Mouse (Mus musculus) heart, embryonic 13.5 days (tissue): ENCODE measurements around the gene Tmx1. TPM values are rescaled to one million over a fixed set of nuclear protein-coding genes. Genes with fewer than 3 reads are reported as not detected.

Experiments
- ATAC-seq: fragments of 200-750 bp; cut with Nextera tagmentation; 2 replicates; pipeline ENCODE4 v1.8.0; 2017; ENCODE audit warnings: moderate TSS enrichment; ENCODE audit not compliant: insufficient number of reproducible peaks, low FRiP score, low TSS enrichment; ENCODE audit errors: extremely low read depth
- H3K27ac ChIP-seq: fragments of 300-500 bp; sonication (generic); replicated peaks from 2 replicates; pipeline ENCODE4 v1.5.1; 2015; ENCODE audit warnings: moderate library complexity, mild to moderate bottlenecking, inconsistent platforms
- H3K27me3 ChIP-seq: fragments of 300-500 bp; sonication (generic); replicated peaks from 2 replicates; pipeline ENCODE4 v1.6.1; 2015; ENCODE audit warnings: mild to moderate bottlenecking, inconsistent platforms
- H3K36me3 ChIP-seq: fragments of 300-500 bp; sonication (generic); 2 replicates; pipeline ENCODE4 v1.6.1; 2015; ENCODE audit warnings: mild to moderate bottlenecking, inconsistent platforms
- H3K4me1 ChIP-seq: fragments of 300-500 bp; sonication (generic); 2 replicates; pipeline ENCODE4 v1.6.1; 2015; ENCODE audit warnings: inconsistent platforms
- H3K4me2 ChIP-seq: fragments of 300-500 bp; sonication (generic); 2 replicates; pipeline ENCODE4 v1.6.1; 2015; ENCODE audit warnings: inconsistent platforms, mild to moderate bottlenecking, moderate library complexity
- H3K4me3 ChIP-seq: fragments of 300-500 bp; sonication (generic); 2 replicates; pipeline ENCODE4 v1.5.1; 2015; ENCODE audit warnings: moderate library complexity, mild to moderate bottlenecking, inconsistent platforms
- H3K9ac ChIP-seq: fragments of 300-500 bp; sonication (generic); 2 replicates; pipeline ENCODE4 v1.6.1; 2015; ENCODE audit warnings: inconsistent platforms, mild to moderate bottlenecking, moderate library complexity
- H3K9me3 ChIP-seq: fragments of 300-500 bp; sonication (generic); 2 replicates; pipeline ENCODE4 v1.6.1; 2016; ENCODE audit warnings: inconsistent platforms
- WGBS: fragments of 180-500 bp; shearing (Covaris S2); methylation state at CpG from one replicate; pipeline ENCODE4 v1.1.7; 2015; ENCODE audit warnings: mixed read lengths; 5-methylcytosine and 5-hydroxymethylcytosine counted together
- polyA plus RNA-seq: library from polyadenylated mRNA; unstranded; fragments of >200 nt; fragmentation: Nextera tagmentation; extraction: Ambion mirVana; gene quantifications from 2 replicates; pipeline ENCODE4 v1.2.1, GENCODE M21; 2015

Gene Tmx1
- 73.8 and 82.8 TPM in 2 replicates for polyA plus RNA-seq

DNA sequence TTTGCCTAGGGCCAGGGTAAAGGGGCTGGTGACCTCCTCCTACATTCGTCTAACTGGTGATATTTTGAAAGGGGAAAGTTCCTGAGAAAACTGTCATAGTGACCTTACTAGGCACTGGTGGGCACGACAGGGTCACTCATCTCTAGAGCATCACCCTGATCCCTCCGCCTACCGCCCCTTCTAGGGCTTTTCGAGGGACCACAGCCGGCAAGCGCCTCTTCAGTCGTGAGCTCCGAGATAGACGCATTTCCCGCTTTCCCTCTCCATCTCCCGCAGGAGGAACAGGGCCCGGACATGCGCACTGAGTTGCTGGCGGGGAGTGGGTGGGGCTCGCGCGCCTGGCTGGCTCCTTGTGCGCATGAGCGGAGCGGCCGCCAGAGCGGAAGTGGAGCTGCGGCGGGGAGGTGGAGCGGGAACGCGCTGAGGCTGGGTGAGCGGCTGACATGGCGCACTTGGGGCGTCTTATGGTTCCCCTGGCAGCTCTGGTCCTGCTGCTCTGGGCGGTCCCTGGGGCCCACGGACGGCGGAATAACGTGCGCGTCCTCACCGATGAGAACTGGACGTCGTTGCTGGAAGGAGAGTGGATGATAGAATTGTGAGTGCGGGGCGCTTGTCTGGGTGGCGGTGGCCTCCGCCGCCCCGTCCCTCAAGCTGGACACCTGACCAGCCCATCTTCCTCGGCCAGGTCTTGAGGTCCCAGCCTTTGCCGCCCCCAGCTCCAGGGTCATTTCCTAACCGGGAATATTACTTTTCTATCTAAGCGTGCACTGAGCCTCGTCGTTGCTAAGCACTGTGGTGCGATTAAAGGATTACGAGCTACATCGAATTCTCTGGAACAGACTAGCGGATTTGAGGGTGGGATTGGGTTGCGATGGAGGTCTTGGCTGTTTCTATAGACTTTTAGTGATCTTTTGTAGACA, at the start of gene Tmx1:
Gene Tmx1, plus strand, starts transcription at position 370 of the 920 bp plus-strand sequence.
- Histone ChIP-seq H3K27ac (peak within 1 kb of the TSS; percentile 84), H3K36me3 (peaks cover 14% of the 10 kb centered on the region), H3K9me3 (no peaks in the 10 kb centered on the region), H3K4me3 (peak within 1 kb of the TSS; percentile 72), H3K4me1 (peaks cover 27% of the 10 kb centered on the region), H3K27me3 (no peaks in the 10 kb centered on the region), H3K4me2 (peak within 1 kb of the TSS; percentile 83), H3K9ac (peak within 1 kb of the TSS; percentile 88)
- ATAC-seq = peak; percentile 95
- under 1% methylated on average over 58 of the region's 58 CpGs for WGBS

DNA sequence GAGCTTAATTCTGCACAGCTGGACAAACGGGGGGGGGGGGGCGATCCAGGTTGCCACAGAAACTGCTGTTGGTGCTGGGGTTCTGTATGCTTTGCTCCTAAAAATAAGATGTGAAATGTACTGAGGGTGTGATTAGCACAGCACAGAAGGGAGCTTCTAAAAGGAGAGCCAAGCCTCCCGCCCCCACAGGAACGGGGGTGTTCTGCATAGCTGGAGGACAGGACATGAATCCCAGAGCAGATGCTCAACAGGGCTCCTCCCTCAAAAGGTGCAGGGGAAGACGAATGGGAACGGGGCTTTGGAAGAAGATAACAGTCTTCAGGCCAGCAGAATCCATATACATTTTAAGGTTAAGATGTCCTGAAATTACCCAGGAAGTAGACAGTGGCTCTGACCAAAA, 48.6 kb upstream of the Tmx1 start:
- Histone ChIP-seq H3K4me2 (no peak overlapping the region), H3K36me3 (no peaks in the 10 kb centered on the region), H3K9ac (no peak overlapping the region), H3K9me3 (no peaks in the 10 kb centered on the region), H3K27me3 (no peaks in the 10 kb centered on the region), H3K4me3 (no peak overlapping the region), H3K27ac (no peak overlapping the region), H3K4me1 (no peaks in the 10 kb centered on the region)
- ATAC-seq = no peak
- WGBS = 53% methylated on average over 6 of the region's 6 CpGs

DNA sequence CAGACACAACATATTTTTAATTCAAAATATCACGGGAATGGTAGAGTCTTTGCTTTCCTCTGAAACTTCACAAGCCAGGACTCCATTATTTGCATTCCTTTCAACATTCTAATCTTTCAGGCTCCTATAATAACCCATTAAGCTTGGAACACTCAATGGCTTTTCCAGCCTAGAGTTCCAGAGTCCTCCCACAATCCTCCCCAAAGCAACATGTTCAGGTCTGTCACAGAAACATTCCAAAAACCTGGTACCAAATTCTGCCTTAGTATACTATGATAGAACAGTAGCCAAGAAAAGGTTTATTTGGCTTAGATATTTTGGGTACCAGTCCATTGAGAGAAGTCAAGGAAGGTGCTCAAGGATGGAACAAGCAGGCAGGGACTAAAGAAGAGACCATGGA, 44.5 kb upstream of the Tmx1 start:
- no peak overlapping the region for H3K4me2 ChIP-seq
- H3K27me3 ChIP-seq = no peaks in the 10 kb centered on the region
- H3K4me3 ChIP-seq = no peak overlapping the region
- H3K4me1 ChIP-seq = no peaks in the 10 kb centered on the region
- no peak overlapping the region for H3K27ac ChIP-seq
- 67% methylated on average over 1 of the region's 1 CpGs for WGBS
- no peak for ATAC-seq
- no peaks in the 10 kb centered on the region for H3K36me3 ChIP-seq
- H3K9ac ChIP-seq = no peak overlapping the region
- no peaks in the 10 kb centered on the region for H3K9me3 ChIP-seq

DNA sequence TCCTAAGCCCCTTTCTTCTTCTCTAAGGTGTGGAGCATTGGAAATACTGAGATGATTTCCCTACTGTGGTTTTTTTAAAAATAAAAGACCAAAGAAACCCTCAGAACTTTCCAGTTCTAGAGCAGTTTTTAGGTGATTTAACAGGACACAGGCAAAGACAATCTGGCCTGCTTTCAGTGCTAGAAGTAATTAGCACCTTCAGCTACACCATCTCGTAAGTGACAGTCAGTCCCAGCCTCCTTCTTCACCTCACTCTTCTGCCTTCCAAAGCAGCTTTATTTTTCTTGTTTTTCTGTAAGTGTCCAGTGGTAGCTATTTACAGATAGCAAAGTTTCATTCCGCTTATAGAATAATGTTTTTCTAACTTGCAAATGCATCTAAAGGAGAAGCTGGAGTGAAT, 43.3 kb upstream of the Tmx1 start:
- no peak overlapping the region for H3K4me2 ChIP-seq
- H3K4me1 ChIP-seq = no peaks in the 10 kb centered on the region
- H3K9me3 ChIP-seq = no peaks in the 10 kb centered on the region
- no peak overlapping the region for H3K9ac ChIP-seq
- no peaks in the 10 kb centered on the region for H3K27me3 ChIP-seq
- H3K36me3 ChIP-seq = no peaks in the 10 kb centered on the region
- ATAC-seq = no peak
- H3K4me3 ChIP-seq = no peak overlapping the region
- WGBS = 76% methylated on average over 2 of the region's 2 CpGs
- H3K27ac ChIP-seq = no peak overlapping the region

DNA sequence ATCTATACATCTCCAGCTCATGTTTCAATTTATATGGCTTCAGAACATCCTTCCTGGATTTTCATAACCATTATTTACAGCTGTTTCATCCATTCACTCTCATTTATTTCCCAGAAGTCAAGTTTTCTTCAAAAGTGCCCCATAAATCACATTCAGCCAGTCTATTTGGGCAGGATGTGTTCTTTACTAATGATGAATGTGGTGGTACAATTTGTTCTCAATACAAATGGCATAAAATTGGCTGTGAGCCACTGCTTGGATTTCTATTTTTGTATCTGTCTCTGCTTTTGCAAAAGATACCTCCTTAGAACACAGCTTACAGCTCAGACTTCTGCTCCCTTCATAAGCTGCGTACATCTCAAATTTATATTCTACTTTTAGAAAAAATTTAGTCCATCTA, 32.7 kb upstream of the Tmx1 start:
- no peak overlapping the region for H3K4me2 ChIP-seq
- H3K27me3 ChIP-seq = no peaks in the 10 kb centered on the region
- ATAC-seq = no peak
- H3K4me3 ChIP-seq = no peak overlapping the region
- 72% methylated on average over 1 of the region's 1 CpGs for WGBS
- H3K9me3 ChIP-seq = no peaks in the 10 kb centered on the region
- no peak overlapping the region for H3K27ac ChIP-seq
- no peak overlapping the region for H3K9ac ChIP-seq
- H3K36me3 ChIP-seq = no peaks in the 10 kb centered on the region
- H3K4me1 ChIP-seq = peaks cover 9% of the 10 kb centered on the region; the same call in 1 of the 2 replicates

DNA sequence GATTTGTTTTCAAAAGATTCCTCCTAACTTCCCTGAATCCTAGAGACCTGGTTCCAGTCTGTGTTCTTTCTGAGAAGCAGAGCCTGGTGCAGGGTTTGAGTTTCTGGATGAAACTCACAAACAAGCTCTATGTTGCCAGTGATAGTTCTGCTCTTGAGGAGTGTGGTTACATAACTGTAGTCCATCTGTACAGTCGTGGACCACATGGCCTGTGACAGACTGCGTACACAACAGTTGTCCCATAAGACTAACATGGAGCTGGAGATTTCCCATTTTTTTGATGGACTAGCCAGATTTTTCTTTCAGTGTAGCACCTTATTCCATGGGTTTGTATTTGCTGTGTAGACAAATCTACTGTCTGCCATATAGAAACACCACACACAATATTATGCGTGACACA, 31.9 kb upstream of the Tmx1 start:
- Histone ChIP-seq H3K27me3 (no peaks in the 10 kb centered on the region), H3K4me2 (no peak overlapping the region), H3K9me3 (no peaks in the 10 kb centered on the region), H3K4me1 (peaks cover 9% of the 10 kb centered on the region; the same call in 1 of the 2 replicates), H3K36me3 (no peaks in the 10 kb centered on the region), H3K27ac (no peak overlapping the region), H3K9ac (no peak overlapping the region), H3K4me3 (no peak overlapping the region)
- 84% methylated on average over 3 of the region's 3 CpGs for WGBS
- no peak for ATAC-seq

DNA sequence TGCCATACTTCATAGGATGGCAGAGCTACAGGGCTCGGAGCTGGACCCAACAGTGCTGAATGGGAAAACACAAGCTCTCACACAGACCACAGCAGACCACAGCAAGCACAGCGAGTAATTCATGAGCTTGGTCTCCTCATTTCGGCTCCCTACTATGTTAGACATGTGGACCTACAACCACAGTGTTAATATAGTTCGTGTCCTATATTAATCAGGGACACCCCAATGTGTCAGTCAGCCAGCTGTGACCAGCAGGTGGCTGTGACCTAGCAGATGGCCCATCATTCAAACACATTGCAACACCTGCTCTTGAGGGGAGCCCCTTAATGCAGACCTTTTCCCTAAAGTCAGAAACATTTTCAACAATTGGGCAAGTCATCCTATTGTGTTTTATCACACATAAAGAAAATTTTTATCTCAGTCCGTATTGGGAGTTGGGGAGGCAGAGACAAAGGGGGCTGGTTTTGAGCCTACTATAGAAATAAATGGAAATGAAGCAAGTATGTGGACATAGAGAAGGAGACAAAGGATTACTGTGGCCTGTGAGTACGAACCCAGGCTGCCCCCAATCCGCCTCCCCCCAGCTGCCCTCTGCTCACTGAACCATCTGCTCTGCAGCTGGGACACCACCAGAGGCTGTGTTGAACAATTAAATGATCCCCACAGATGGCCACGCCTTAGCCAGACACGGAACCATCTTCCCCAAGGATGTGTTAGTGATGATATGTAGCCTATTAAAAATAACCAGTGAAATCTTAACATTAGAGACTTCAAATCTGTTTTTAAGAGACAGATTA, 30.4 kb upstream of the Tmx1 start:
- no peak overlapping the region for H3K27ac ChIP-seq
- WGBS = 68% methylated on average over 9 of the region's 9 CpGs
- H3K36me3 ChIP-seq = no peaks in the 10 kb centered on the region
- no peak for ATAC-seq
- H3K27me3 ChIP-seq = no peaks in the 10 kb centered on the region
- H3K4me2 ChIP-seq = no peak overlapping the region
- no peak overlapping the region for H3K9ac ChIP-seq
- peaks cover 9% of the 10 kb centered on the region; the same call in 1 of the 2 replicates for H3K4me1 ChIP-seq
- no peak overlapping the region for H3K4me3 ChIP-seq
- H3K9me3 ChIP-seq = no peaks in the 10 kb centered on the region

DNA sequence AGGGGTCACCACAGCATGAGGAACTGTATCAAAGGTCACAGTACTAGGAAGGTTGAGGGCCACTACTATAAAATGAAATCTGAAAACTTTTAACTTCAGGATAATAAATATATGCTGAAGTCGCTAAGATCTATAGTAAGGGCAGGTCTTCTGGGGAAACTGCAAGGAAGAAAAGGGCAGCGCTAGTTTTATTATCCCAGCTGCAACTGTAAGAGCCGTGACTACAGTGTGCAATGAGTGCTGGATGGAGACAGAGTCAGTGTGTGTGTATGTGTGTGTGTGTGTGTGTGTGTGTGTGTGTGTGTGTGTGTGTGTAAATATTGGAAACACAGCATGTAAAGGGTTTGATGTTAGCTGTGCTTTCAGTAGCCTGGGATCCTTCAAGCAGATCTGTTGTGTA, 25.0 kb upstream of the Tmx1 start:
- H3K27ac ChIP-seq = no peak overlapping the region
- H3K9ac ChIP-seq = no peak overlapping the region
- H3K4me1 ChIP-seq = no peaks in the 10 kb centered on the region
- no peaks in the 10 kb centered on the region for H3K9me3 ChIP-seq
- no peak for ATAC-seq
- H3K36me3 ChIP-seq = no peaks in the 10 kb centered on the region
- WGBS = 80% methylated on average over 3 of the region's 3 CpGs
- no peak overlapping the region for H3K4me3 ChIP-seq
- H3K27me3 ChIP-seq = 0 out of 2 replicates have a peak, but pooled peaks cover 3% of the 10 kb centered on the region
- H3K4me2 ChIP-seq = no peak overlapping the region

DNA sequence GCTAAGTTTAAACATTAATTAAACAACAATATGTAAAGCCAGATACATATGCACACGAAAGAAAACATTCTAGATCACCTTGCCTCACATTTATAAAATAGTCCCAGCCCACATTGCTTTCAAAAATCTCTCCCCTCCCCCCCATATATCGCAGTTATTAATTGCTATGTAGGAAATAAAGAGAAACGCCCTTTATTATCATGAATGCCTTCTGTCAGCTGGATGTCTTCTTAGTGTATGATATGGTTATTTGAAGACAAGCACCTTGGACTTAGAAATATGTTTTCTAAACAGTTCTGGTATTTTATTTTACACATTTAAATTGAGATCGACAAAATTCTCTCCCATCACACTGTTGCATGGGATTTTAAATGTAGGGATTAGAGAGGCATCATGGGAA, 23.3 kb upstream of the Tmx1 start:
- WGBS = 61% methylated on average over 4 of the region's 4 CpGs

DNA sequence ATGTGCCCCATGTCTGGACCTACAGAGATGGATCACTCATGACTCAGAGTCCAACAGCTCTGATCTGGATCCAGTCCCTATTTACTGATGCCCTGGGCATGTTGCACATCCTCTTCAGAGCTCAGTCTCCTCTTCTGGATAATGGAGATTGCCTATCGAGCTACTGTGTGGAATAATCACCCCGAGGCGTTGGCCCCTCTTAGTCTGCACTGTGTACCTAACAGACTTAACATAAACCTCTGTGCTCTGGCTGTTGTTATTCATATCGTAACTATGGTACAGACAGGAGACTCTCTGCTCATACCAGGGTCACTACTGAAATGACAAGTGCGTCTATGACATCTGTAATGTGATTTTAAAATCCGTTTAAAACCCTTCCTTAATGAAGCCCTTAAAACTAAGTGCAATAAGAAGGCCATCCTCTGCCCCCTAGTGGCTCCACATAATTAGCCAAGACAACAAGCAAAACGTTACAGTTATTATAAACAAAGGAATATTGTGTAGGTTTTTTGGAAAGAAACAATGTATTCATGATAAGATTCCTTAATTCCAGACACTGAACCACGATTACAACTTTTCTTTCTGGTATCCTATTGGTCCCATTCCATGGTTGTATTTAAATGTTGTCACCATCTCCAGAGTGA, 22.5 kb upstream of the Tmx1 start:
- Histone ChIP-seq H3K9ac (no peak overlapping the region), H3K4me1 (no peaks in the 10 kb centered on the region), H3K4me3 (no peak overlapping the region), H3K9me3 (no peaks in the 10 kb centered on the region), H3K27ac (no peak overlapping the region), H3K4me2 (no peak overlapping the region), H3K27me3 (0 out of 2 replicates have a peak, but pooled peaks cover 3% of the 10 kb centered on the region), H3K36me3 (no peaks in the 10 kb centered on the region)
- ATAC-seq = no peak
- WGBS = 33% methylated on average over 8 of the region's 8 CpGs

More for the DNA sequence above, 23.3 kb upstream of the Tmx1 start:
- Histone ChIP-seq H3K4me1 (no peaks in the 10 kb centered on the region), H3K27ac (no peak overlapping the region), H3K27me3 (0 out of 2 replicates have a peak, but pooled peaks cover 3% of the 10 kb centered on the region), H3K4me2 (no peak overlapping the region), H3K36me3 (no peaks in the 10 kb centered on the region), H3K9ac (no peak overlapping the region), H3K9me3 (no peaks in the 10 kb centered on the region), H3K4me3 (no peak overlapping the region)
- ATAC-seq = no peak

DNA sequence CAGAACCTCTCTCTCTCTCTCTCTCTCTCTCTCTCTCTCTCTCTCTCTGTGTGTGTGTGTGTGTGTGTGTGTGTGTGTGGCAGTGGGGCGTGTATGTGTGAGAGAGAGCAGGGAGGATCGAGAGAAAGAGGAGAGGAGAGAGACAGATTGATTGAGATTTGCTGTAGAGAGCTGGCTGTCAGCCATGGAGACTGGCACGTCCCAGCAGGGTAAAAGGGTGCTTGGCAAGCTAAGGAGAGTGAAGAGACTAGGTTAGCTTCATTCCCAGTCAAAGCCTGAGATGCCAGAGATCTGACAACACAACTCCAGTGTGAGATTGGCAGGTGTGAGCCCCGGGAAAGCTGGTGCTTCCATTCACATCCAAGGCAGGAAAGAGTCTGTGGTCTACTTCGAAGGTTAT, 21.5 kb upstream of the Tmx1 start:
- Histone ChIP-seq H3K27ac (no peak overlapping the region), H3K27me3 (0 out of 2 replicates have a peak, but pooled peaks cover 3% of the 10 kb centered on the region), H3K9me3 (no peaks in the 10 kb centered on the region), H3K4me2 (no peak overlapping the region), H3K9ac (no peak overlapping the region), H3K36me3 (no peaks in the 10 kb centered on the region), H3K4me3 (no peak overlapping the region), H3K4me1 (no peaks in the 10 kb centered on the region)
- 48% methylated on average over 5 of the region's 5 CpGs for WGBS
- ATAC-seq = no peak
